Comparison of ENCODE assay signal across 10 mouse cellular contexts in genomic region chr16:45871286-45871976, GRCm38 (mm10).
DNase-seq lines count a peak whose midpoint lies in the region; ATAC-seq lines count a peak whose summit lies in the region.
"Had no signal": no experiment of that assay in that cellular context is flagged by ENCODE, and none has a peak within 500 bp of the region (broad histone marks: within the 10 kb centered on the region; RNA-seq: fewer than 3 reads in every experiment).

No protein-coding gene starts in this region.

- peak; percentile 53 for DNase-seq in ovary, adult 18-20 months (ENCODE audit: low spot score)
- no peak for DNase-seq in ovary, postnatal 10 days (ENCODE audit: low spot score)
- DNase-seq in heart, adult 8-10 months (ENCODE audit: low spot score): peak; percentile 44
- peak; percentile 13 to 27 for DNase-seq in kidney, postnatal 4 days
- peak; percentile 11 for DNase-seq in testis, postnatal 14 days (ENCODE audit: low spot score)
- DNase-seq in cerebellum, postnatal 4 days (ENCODE audit: low spot score in 2 of 2): no peak
- DNase-seq in embryo, embryonic 10 days (ENCODE audit: low spot score): no peak
- DNase-seq: thymus, postnatal 4 days had no signal

- no peak for ATAC-seq in cerebellum, adult (ENCODE audit: insufficient number of reproducible peaks, low FRiP score, low TSS enrichment)
- ATAC-seq: midbrain, embryonic 13.5 days had no signal

Comparison
In these comparisons a context has a peak if more than half of its experiments do, and no peak if none do; other contexts are left out.
1. DNase-seq: peak in ovary, adult 18-20 months (single experiment), heart, adult 8-10 months (single experiment), kidney, postnatal 4 days (2 of 2) and testis, postnatal 14 days (single experiment); none in ovary, postnatal 10 days (single experiment), cerebellum, postnatal 4 days (0 of 2) and embryo, embryonic 10 days (single experiment).